Mouse (Mus musculus): Measurements from ENCODE around the gene Dpp9. TPM values are rescaled to one million over a fixed set of nuclear protein-coding genes. Genes with fewer than 3 reads are reported as not detected.

Dpp9 gene
- total and polyA plus RNA-seq, 3 experiments = 13.5 to 37.9 (median 23.0) TPM

DNA sequence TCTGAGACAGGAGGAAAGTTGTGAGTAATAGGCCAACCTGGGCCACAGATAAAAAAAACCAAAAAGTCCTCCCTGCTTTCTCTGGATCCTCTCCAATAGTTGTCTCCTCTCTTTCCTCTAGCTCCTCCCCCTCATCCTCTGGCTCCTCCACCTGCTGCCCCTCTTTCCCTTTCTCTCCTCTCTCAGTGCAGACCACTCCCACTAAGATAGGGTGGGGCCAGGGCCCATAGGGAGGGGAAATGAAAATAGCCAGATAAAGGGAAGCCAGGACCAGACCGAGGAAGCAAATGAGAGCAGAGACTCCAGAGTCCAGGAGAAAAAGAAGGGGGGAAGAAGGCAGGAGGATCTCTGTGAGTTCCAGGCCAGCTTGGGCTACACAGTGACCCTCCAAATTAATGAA, 6.2 kb upstream of the Dpp9 start:
- Histone ChIP-seq H3K9me3 (replicated peaks; ENCODE audit: low read length) (no peaks in the 10 kb centered on the region), H3K36me3 (replicated peaks in 1 of 2; ENCODE audit: control insufficient read depth in 1 of 2, insufficient read depth in 1 of 2, low read length in 1 of 2) (no peaks in the 10 kb centered on the region), H3K4me3 (replicated peaks in 1 of 3; ENCODE audit: low read depth in 2 of 3, low read length in 2 of 3, poor library complexity in 1 of 3) (no peak overlapping the region), H3K79me2 (replicated peaks; ENCODE audit: control insufficient read depth, extremely low read depth, insufficient read depth, poor library complexity, severe bottlenecking) (no peaks in the 10 kb centered on the region), H3K27me3 (replicated peaks) (peaks cover 61% of the 10 kb centered on the region), H3K27ac (ENCODE audit: insufficient read depth, low read depth) (no peak overlapping the region), H3K9ac (ENCODE audit: insufficient read depth, low read depth) (no peak overlapping the region), H3K4me2 (ENCODE audit: insufficient read depth, low read depth, poor library complexity, severe bottlenecking) (no peak overlapping the region), H3K4me1 (ENCODE audit: control insufficient read depth in 1 of 2, insufficient read depth in 2 of 2) (0 out of 4 replicates have a peak, but pooled peaks cover 0 to 2% of the 10 kb centered on the region in 2 experiments)
- dilution Hi-C loops (cut with MboI; ENCODE audit: extremely low pct_ligation_motif_present, extremely low pct_unique_long_range_greater_than_20kb, low sequenced_read_pairs) (no loop called here), in situ Hi-C loops (cut with MboI; ENCODE audit: low pct_ligation_motif_present, low pct_unique_long_range_greater_than_20kb, low sequenced_read_pairs) (no loop called here)
- no peak for TF ChIP-seq EP300 (IDR thresholded peaks at IDR 0.05; ENCODE audit: low read length)
- no peak for TF ChIP-seq MAX (IDR thresholded peaks at IDR 0.05; ENCODE audit: low read length)
- TF ChIP-seq MAZ (IDR thresholded peaks at IDR 0.05; ENCODE audit: low read depth, low read length) = no peak
- no peak for TF ChIP-seq KAT2A (IDR thresholded peaks at IDR 0.05; ENCODE audit: insufficient replicate concordance, low read length)
- TF ChIP-seq RAD21 (IDR thresholded peaks at IDR 0.05; ENCODE audit: low read depth, low read length) = no peak
- TF ChIP-seq SIN3A (IDR thresholded peaks at IDR 0.05; ENCODE audit: low read length) = no peak
- DNase-seq (ENCODE audit: extremely low read depth) = no peak

GRCm38 (mm10) chr17:56219805-56220204, 1.1 kb upstream of the Dpp9 start:
- Histone ChIP-seq H3K27ac (ENCODE audit: insufficient read depth, low read depth) (no peak overlapping the region), H3K9me3 (replicated peaks; ENCODE audit: low read length) (no peaks in the 10 kb centered on the region), H3K27me3 (replicated peaks) (peaks cover 24% of the 10 kb centered on the region), H3K4me2 (ENCODE audit: insufficient read depth, low read depth, poor library complexity, severe bottlenecking) (no peak overlapping the region; the same call in 1 of the 2 replicates), H3K36me3 (replicated peaks in 1 of 2; ENCODE audit: control insufficient read depth in 1 of 2, insufficient read depth in 1 of 2, low read length in 1 of 2) (peaks cover 0 to 21% of the 10 kb centered on the region in 2 experiments), H3K4me1 (ENCODE audit: control insufficient read depth in 1 of 2, insufficient read depth in 2 of 2) (peaks cover 10 to 32% of the 10 kb centered on the region in 2 experiments), H3K9ac (ENCODE audit: insufficient read depth, low read depth) (no peak overlapping the region), H3K4me3 (replicated peaks in 1 of 3; ENCODE audit: low read depth in 2 of 3, low read length in 2 of 3, poor library complexity in 1 of 3) (no peak overlapping the region), H3K79me2 (replicated peaks; ENCODE audit: control insufficient read depth, extremely low read depth, insufficient read depth, poor library complexity, severe bottlenecking) (no peaks in the 10 kb centered on the region)
- no peak for TF ChIP-seq GABPA (IDR thresholded peaks at IDR 0.05; ENCODE audit: insufficient replicate concordance, low read depth, low read length)
- no peak for TF ChIP-seq ZC3H11A (IDR thresholded peaks at IDR 0.05; ENCODE audit: low read depth, low read length)
- TF ChIP-seq TCF12 (IDR thresholded peaks at IDR 0.05; ENCODE audit: low read depth, low read length) = no peak
- TF ChIP-seq MAX (IDR thresholded peaks at IDR 0.05; ENCODE audit: low read length) = no peak
- dilution Hi-C loops (cut with MboI; ENCODE audit: extremely low pct_ligation_motif_present, extremely low pct_unique_long_range_greater_than_20kb, low sequenced_read_pairs) (no loop called here), in situ Hi-C loops (cut with MboI; ENCODE audit: low pct_ligation_motif_present, low pct_unique_long_range_greater_than_20kb, low sequenced_read_pairs) (no loop called here)
- no peak for DNase-seq (ENCODE audit: extremely low read depth)

DNA sequence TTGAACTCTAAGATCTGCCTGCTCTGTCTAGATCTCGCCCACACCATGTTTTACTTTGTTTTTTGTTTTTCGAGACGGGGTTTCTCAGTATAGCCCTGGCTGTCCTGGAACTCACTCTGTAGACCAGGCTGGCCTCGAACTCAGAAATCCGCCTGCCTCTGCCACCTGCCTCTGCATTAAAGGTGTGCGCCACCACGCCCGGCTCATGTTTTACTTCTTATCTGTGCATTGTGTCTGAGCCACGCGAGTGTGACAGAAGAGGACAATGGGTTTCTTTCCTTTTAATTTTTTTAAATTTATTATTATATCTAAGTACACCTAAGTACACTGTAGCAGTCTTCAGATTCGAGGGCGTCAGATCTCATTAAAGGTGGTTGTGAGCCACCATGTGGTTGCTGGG, 546 bp upstream of the Dpp9 start:
- no peak for TF ChIP-seq POLR2AphosphoS2 (IDR thresholded peaks at IDR 0.05; ENCODE audit: low read depth, low read length)
- DNase-seq (ENCODE audit: extremely low read depth) = no peak
- H3K36me3 ChIP-seq (replicated peaks in 1 of 2; ENCODE audit: control insufficient read depth in 1 of 2, insufficient read depth in 1 of 2, low read length in 1 of 2) = peaks cover 0 to 27% of the 10 kb centered on the region in 2 experiments
- H3K4me1 ChIP-seq (ENCODE audit: control insufficient read depth in 1 of 2, insufficient read depth in 2 of 2) = peaks cover 10 to 37% of the 10 kb centered on the region in 2 experiments
- peaks cover 19% of the 10 kb centered on the region for H3K27me3 ChIP-seq (replicated peaks)
- H3K4me3 ChIP-seq (replicated peaks in 1 of 3; ENCODE audit: low read depth in 2 of 3, low read length in 2 of 3, poor library complexity in 1 of 3) = peak overlapping the region; percentile 57 to 82 (median 80)
- dilution Hi-C loops (cut with MboI; ENCODE audit: extremely low pct_ligation_motif_present, extremely low pct_unique_long_range_greater_than_20kb, low sequenced_read_pairs) (no loop called here), in situ Hi-C loops (cut with MboI; ENCODE audit: low pct_ligation_motif_present, low pct_unique_long_range_greater_than_20kb, low sequenced_read_pairs) (no loop called here)
- H3K79me2 ChIP-seq (replicated peaks; ENCODE audit: control insufficient read depth, extremely low read depth, insufficient read depth, poor library complexity, severe bottlenecking) = no peaks in the 10 kb centered on the region; the same call in 1 of the 2 replicates
- H3K9ac ChIP-seq (ENCODE audit: insufficient read depth, low read depth) = peak overlapping the region; percentile 57
- H3K9me3 ChIP-seq (replicated peaks; ENCODE audit: low read length) = no peaks in the 10 kb centered on the region
- H3K27ac ChIP-seq (ENCODE audit: insufficient read depth, low read depth) = no peak overlapping the region
- peak overlapping the region; percentile 39 for H3K4me2 ChIP-seq (ENCODE audit: insufficient read depth, low read depth, poor library complexity, severe bottlenecking)
